Mouse (Mus musculus) lung, adult 2 months (tissue): ENCODE results near the gene Ccdc184. TPM values are rescaled to one million over a fixed set of nuclear protein-coding genes. Genes with fewer than 3 reads are reported as not detected.

Experiments used
- DNase-seq: peaks from one replicate; pipeline ENCODE4 v3.0.0; 2022
- H3K4me1 ChIP-seq: fragments of 200-500 bp; 2 replicates; pipeline ENCODE4 v1.6.1; 2011; ENCODE audit warnings: low read length; ENCODE audit not compliant: control insufficient read depth, insufficient read depth
- H3K4me3 ChIP-seq: fragments of 200-500 bp; replicated peaks from 2 replicates; pipeline ENCODE3; 2011; ENCODE audit warnings: low read depth, mild to moderate bottlenecking, control low read depth, low read length; ENCODE audit errors: extremely low read depth
- CTCF ChIP-seq: fragments of 200-500 bp; IDR thresholded peaks from 2 replicates; pipeline ENCODE4 v1.5.1; 2011; ENCODE audit warnings: mild to moderate bottlenecking, low read length, control low read depth; ENCODE audit not compliant: insufficient read depth
- POLR2A ChIP-seq: fragments of 200-500 bp; IDR thresholded peaks from 2 replicates; pipeline ENCODE4 v1.6.1; 2011; ENCODE audit warnings: low read depth, mild to moderate bottlenecking, control low read depth, low read length, borderline replicate concordance; ENCODE audit errors: extremely low read depth
- WGBS: fragments of 180-500 bp; shearing (Covaris S2); methylation state at CpG from one replicate; pipeline ENCODE4 v1.1.7; 2018; 5-methylcytosine and 5-hydroxymethylcytosine counted together
- polyA plus RNA-seq: library from polyadenylated mRNA; depleted of rRNA; stranded (reverse); fragments of >200 nt; gene quantifications from 2 replicates; pipeline ENCODE4 v1.2.3, GENCODE M21; 2012

The Ccdc184 gene
- polyA plus RNA-seq, 1 experiment, result 5.0 TPM

DNA sequence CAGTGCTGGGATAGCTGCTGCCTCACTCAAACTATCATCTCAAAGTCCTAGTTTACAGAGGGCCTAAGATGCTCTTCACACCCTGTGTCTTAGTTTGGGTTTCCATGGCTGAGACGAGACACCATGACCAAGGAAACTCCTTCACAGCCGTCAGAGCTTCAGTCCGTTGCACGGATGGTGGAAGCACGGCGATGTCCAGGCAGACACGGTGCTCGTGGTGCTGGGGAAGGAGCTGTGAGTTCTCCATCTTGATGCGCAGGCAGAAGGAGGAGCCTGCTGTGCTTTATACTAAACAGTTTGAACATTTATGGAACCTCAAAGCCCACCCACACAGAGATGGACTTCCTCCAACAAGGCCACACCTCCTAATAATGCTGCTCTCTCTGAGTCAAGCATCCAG lies 30.1 kb upstream of the Ccdc184 start:
- TF ChIP-seq CTCF, result no peak
- TF ChIP-seq POLR2A, result no peak
- Histone ChIP-seq H3K4me3 (no peak overlapping the region), H3K4me1 (no peaks in the 10 kb centered on the region)
- 89% methylated on average over 9 of the region's 9 CpGs for WGBS
- DNase-seq, result no peak

DNA sequence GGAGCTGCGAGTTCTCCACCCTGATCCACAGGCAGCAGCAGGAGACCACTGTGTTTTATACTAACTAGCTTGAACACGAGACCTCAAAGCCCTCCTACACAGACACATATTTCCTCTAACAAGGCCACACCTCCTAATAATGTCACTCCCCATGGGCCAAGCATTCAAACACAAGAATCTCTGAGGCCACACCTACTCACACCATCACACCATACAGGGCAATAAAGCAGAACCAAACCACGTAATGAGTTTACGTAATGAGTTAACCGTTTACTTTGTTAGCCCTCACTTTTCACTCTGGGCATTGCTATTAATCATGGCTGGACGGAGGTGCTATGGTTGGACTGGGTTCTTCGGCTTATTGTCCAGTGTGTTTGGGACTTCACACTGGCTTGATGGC lies 27.2 kb upstream of the Ccdc184 start:
- DNase-seq, result no peak
- H3K4me1 ChIP-seq, result peaks cover 3% of the 10 kb centered on the region
- H3K4me3 ChIP-seq, result no peak overlapping the region
- no peak for TF ChIP-seq CTCF
- no peak for TF ChIP-seq POLR2A
- WGBS, result 73% methylated on average over 7 of the region's 7 CpGs

DNA sequence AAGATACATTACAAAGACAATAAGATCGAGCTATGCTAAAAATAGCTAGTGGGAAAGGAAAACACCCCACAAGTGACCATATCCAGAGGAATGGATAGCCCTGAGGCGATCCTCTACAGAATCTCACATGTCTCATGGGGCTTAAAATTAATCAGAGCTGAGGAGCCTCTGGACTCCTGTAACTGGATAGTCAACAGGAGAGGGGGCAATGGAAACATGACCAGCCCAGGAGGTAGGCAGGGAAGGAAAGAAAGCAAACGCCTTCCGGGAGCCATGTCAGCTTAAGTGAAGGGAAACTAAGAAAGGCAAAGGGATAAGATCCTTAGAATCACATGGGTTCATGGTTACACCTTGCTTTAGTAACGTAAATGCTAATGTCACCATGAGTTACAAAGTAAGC lies 26.1 kb upstream of the Ccdc184 start:
- WGBS, result 86% methylated on average over 5 of the region's 5 CpGs
- TF ChIP-seq POLR2A (no peak), CTCF (no peak)

DNA sequence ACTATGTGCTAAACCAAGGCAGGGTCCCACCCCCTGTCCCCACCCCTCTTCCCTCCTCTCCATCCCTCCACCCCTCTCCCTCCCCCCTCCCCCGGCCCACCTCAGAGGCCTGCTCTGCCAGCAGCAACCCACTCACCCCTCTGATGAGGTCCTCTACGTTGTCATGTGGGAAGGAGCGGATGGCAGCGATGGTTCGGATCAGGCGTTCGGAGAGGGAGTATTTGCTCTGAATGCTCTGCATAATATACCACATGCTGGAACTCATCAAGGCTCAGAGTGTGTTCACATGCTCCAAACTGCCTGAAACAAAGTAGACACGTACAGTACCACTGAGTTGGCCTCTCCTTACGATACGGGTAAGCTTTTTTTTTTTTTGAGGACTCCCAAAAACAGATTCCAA lies 24.4 kb upstream of the Ccdc184 start:
- Histone ChIP-seq H3K4me1 (peaks cover 8% of the 10 kb centered on the region), H3K4me3 (no peak overlapping the region)
- DNase-seq, result no peak
- 87% methylated on average over 10 of the region's 10 CpGs for WGBS
- TF ChIP-seq POLR2A (no peak), CTCF (no peak)

More for the DNA sequence above, 26.1 kb upstream of the Ccdc184 start:
- H3K4me3 ChIP-seq, result no peak overlapping the region
- no peak for DNase-seq
- peaks cover 7% of the 10 kb centered on the region for H3K4me1 ChIP-seq

DNA sequence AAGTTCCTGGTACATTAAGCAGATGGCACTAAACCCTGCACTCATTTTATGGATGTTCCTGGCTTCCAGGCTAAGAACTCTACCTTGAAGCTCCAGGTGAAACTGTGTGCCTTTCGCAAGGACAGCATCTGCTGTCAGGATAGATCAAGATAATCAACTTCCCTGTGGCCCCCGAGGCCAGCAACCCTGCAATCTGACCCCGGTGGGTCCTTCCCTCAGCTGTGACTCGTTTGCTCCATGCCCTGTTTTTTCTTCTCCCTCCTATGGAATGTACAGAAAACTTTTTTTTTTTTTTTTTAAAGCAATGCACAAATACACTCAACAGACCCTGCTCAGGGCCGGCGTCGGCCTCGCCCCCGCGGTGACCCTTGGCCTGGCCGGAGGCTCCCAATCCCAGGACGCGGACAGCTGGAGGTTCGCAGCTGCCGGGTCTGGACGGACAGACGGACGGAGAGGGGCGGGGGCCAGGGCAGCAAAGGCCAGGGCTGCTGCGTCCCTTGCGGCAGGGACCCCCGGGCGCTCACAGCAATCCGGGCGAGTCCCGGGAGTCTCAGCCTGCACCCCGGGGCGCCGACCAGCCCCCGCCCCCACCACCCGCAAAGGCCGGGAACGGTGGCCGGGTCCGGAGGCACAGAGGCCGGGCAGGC lies 22.0 kb upstream of the Ccdc184 start:
- TF ChIP-seq POLR2A (no peak), CTCF (no peak)
- 1% methylated on average over 36 of the region's 36 CpGs for WGBS
- H3K4me3 ChIP-seq, result peak overlapping the region; percentile 76
- H3K4me1 ChIP-seq, result peaks cover 8% of the 10 kb centered on the region
- DNase-seq, result no peak

DNA sequence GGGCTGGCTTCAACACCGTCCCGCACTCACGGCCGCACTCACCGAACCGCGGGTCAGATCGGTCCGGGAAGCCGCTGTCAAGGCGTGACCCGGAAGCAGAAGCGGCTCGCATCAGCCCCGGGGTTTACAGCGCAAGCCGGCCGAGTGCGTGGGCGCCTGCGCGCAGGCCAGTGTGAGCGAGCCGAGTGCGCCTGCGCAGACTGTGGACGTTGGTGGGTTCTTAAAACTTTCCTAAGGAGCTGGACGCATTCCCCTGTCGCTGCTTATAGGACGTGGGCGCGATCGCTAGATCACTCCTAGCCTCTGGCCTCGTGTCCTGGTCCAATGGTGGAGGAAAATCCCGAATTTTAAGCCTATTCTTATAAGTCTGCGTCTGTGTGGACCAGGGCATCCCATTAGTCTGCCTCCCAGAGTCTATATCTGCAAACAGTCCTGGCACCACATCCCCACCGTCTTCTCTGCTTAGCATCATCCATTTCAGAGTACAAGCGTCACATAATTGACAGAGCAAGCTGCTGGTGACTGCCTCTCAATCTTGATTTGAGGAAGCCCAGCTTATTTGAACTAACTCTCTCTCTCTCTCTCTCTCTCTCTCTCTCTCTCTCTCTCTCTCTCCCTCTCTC lies 21.3 kb upstream of the Ccdc184 start:
- 1% methylated on average over 38 of the region's 38 CpGs for WGBS
- H3K4me1 ChIP-seq, result peaks cover 8% of the 10 kb centered on the region
- peak overlapping the region; percentile 76 for H3K4me3 ChIP-seq
- TF ChIP-seq CTCF (no peak), POLR2A (peak; percentile 76; the same call in 1 of the 2 replicates)
- peak; percentile 86 for DNase-seq

DNA sequence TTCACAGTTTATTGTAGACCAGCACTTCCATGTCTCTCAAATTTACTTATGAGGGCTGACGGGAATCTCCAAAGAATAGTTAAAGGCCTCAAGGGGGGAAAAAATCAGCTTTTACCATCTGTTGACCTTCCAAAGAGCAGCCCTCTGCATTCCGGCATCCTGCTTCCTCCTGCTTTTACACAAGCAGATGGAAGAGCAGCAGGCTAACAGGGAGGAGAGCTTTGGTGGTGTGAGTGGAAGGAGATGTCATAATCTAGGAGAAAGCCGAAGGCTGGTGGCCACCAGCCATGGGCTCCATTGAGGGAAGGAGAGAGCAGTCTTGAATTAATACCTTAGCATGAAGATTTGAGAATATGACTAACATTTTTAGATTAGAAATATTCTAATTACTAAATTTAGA lies 18.6 kb upstream of the Ccdc184 start:
- 61% methylated on average over 3 of the region's 3 CpGs for WGBS
- Histone ChIP-seq H3K4me3 (no peak overlapping the region), H3K4me1 (peaks cover 8% of the 10 kb centered on the region)
- TF ChIP-seq POLR2A, result no peak
- TF ChIP-seq CTCF, result no peak
- no peak for DNase-seq

DNA sequence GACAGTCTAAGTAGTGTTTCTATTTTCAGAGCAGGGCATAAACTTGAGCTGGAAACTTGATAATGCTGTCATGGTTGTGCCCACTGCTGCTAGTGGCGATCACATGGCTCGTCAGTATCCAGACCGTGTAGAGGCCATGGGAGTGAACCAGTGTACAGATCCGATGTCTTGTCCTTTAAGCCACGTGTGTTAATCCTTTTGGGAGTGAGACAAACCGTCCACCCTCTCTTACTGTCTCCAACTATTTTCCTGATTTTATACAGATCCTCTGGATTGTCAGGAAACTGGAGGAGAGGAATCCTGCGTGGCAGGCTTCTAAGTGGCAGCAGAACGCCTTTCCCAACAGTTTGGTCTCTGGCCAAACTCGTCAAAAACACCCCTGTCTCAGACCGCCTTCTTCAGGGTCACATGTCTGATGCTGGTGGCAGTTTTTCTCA lies 17.8 kb upstream of the Ccdc184 start:
- 48% methylated on average over 10 of the region's 10 CpGs for WGBS
- no peak for DNase-seq
- TF ChIP-seq CTCF, result no peak
- TF ChIP-seq POLR2A, result no peak
- peaks cover 8% of the 10 kb centered on the region for H3K4me1 ChIP-seq
- H3K4me3 ChIP-seq, result no peak overlapping the region

DNA sequence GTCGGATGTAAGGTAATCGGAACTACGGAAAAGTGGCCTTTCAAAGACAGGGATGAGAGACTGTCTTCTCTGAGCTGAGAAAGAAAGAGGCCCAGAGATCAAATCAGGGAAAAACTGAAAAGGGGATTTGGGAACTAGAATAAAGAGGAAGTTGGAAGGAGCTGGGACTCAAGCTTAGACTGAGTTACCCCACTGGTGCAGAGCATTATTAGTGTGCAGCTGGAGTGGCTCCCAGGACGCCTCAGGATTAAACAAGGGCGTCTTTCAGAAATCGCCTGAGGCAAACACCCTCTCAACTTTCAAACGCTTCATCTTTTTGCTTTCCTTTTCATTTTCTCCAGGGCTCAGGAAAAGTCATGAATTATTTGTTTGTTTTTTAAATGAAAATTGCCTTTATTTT lies 14.0 kb upstream of the Ccdc184 start:
- no peak for DNase-seq
- WGBS, result 71% methylated on average over 7 of the region's 7 CpGs
- TF ChIP-seq POLR2A (no peak), CTCF (no peak)
- no peaks in the 10 kb centered on the region; the same call in 1 of the 2 replicates for H3K4me1 ChIP-seq
- H3K4me3 ChIP-seq, result no peak overlapping the region

DNA sequence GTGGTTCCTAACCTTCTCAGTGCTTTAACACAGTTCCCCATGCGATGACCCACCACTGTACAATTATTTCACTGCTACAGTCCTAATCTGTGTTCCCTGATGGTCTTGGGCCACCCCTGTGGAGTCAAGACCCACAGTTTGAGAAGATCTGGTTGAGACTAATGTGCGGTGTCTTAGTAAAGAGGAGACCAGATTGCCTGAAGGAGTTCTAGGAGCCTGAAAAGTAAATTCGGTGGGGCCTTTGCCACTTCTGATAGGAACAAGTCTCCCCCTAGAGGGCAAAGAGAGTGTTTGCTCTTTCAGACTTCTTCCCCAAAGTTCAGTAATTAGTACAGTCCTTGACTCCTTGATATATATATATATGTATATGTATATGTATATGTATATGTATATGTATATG lies 13.3 kb upstream of the Ccdc184 start:
- H3K4me1 ChIP-seq, result no peaks in the 10 kb centered on the region; the same call in 1 of the 2 replicates
- no peak for DNase-seq
- WGBS, result 33% methylated on average over 3 of the region's 3 CpGs
- no peak overlapping the region for H3K4me3 ChIP-seq
- no peak for TF ChIP-seq POLR2A
- TF ChIP-seq CTCF, result peak; percentile 30; the same call in 1 of the 2 replicates
